Mouse (Mus musculus) thymus, adult 2 months (tissue): ENCODE data around the gene Nfya. TPM values are rescaled to one million over a fixed set of nuclear protein-coding genes. Genes with fewer than 3 reads are reported as not detected.
A peak's percentile ranks its signal among the peaks of the same experiment; 100 is the strongest.

Experiments
- DNase-seq: peaks from one replicate; pipeline ENCODE4 v3.0.0; 2021
- H3K27ac ChIP-seq: fragments of 200-500 bp; 2 replicates; pipeline ENCODE4 v1.5.1; 2012; ENCODE audit warnings: low read length, control low read depth; ENCODE audit not compliant: control insufficient read depth, insufficient read depth
- H3K27me3 ChIP-seq: fragments of 200-500 bp; 2 replicates; pipeline ENCODE4 v1.6.1; 2012; ENCODE audit warnings: mild to moderate bottlenecking, low read length, moderate library complexity, mixed read lengths; ENCODE audit not compliant: control insufficient read depth, insufficient read depth
- H3K36me3 ChIP-seq: fragments of 200-500 bp; 2 replicates; pipeline ENCODE4 v1.6.1; 2012; ENCODE audit warnings: mild to moderate bottlenecking, low read length, moderate library complexity; ENCODE audit not compliant: control insufficient read depth, insufficient read depth
- H3K4me1 ChIP-seq: fragments of 200-500 bp; replicated peaks from 2 replicates; pipeline ENCODE4 v1.6.1; 2012; ENCODE audit warnings: low read length; ENCODE audit not compliant: control insufficient read depth, insufficient read depth
- H3K4me3 ChIP-seq: fragments of 200-500 bp; 2 replicates; pipeline ENCODE4 v1.5.1; 2012; ENCODE audit warnings: mild to moderate bottlenecking, low read length, control low read depth, moderate library complexity; ENCODE audit not compliant: control insufficient read depth, insufficient read depth
- CTCF ChIP-seq: fragments of 200-500 bp; IDR thresholded peaks from 2 replicates; pipeline ENCODE4 v1.5.1; 2012; ENCODE audit warnings: mild to moderate bottlenecking, control low read depth, low read length, moderate library complexity, borderline replicate concordance; ENCODE audit not compliant: control insufficient read depth, poor library complexity, insufficient read depth; ENCODE audit errors: extremely low read depth
- POLR2A ChIP-seq: fragments of 200-500 bp; IDR thresholded peaks from 2 replicates; pipeline ENCODE4 v1.6.1; 2012; ENCODE audit warnings: mild to moderate bottlenecking, low read length, control low read depth, moderate library complexity; ENCODE audit not compliant: control insufficient read depth, poor library complexity, insufficient read depth; ENCODE audit errors: extremely low read depth
- WGBS: fragments of 180-500 bp; shearing (Covaris S2); methylation state at CpG from one replicate; pipeline ENCODE4 v1.1.7; 2018; 5-methylcytosine and 5-hydroxymethylcytosine counted together
- polyA plus RNA-seq: library from polyadenylated mRNA; depleted of rRNA; stranded (reverse); fragments of >200 nt; gene quantifications from 2 replicates; pipeline ENCODE4 v1.2.3, GENCODE M21; 2012

The Nfya gene
- polyA plus RNA-seq, 1 experiment, result 210 TPM

GRCm38 (mm10) chr17:48419571-48419970 lies 9.9 kb upstream of the Nfya start:
- H3K27me3 ChIP-seq, result no peaks in the 10 kb centered on the region
- no peak overlapping the region for H3K27ac ChIP-seq
- no peak for TF ChIP-seq CTCF
- H3K4me1 ChIP-seq, result no peaks in the 10 kb centered on the region; the same call in 1 of the 2 replicates
- H3K36me3 ChIP-seq, result peaks cover 15% of the 10 kb centered on the region; the same call in 1 of the 2 replicates
- no peak for DNase-seq
- WGBS, result 16% methylated on average over 2 of the region's 2 CpGs
- no peak overlapping the region for H3K4me3 ChIP-seq

DNA sequence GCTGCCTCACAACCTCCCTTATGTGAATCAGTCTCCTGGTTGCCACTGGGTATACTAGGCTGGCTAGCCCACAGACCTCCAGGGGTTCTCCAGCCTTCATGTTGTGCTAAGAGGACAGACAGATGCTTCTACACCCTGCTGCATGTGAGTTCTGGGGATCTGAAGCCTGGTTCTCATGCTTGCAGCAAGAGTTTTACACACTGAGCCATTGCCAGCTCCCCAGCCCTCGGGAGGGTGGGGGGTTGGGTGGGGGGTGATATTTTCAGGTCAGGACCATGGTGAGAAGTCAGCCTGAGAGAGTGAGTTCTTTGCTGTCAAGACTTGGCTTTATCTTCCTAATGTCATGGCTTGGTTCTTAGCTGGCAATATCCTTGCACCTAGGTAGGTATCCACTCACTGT lies 9.1 kb upstream of the Nfya start:
- H3K36me3 ChIP-seq, result peaks cover 18% of the 10 kb centered on the region; the same call in 1 of the 2 replicates
- H3K27me3 ChIP-seq, result no peaks in the 10 kb centered on the region
- DNase-seq, result no peak
- no peaks in the 10 kb centered on the region; the same call in 1 of the 2 replicates for H3K4me1 ChIP-seq
- H3K27ac ChIP-seq, result no peak overlapping the region
- 43% methylated on average over 1 of the region's 1 CpGs for WGBS
- H3K4me3 ChIP-seq, result no peak overlapping the region
- TF ChIP-seq POLR2A (no peak), CTCF (no peak)

GRCm38 (mm10) chr17:48418174-48418573 lies 8.5 kb upstream of the Nfya start:
- Histone ChIP-seq H3K4me3 (no peak overlapping the region), H3K27me3 (no peaks in the 10 kb centered on the region), H3K4me1 (no peaks in the 10 kb centered on the region; the same call in 1 of the 2 replicates), H3K36me3 (peaks cover 18% of the 10 kb centered on the region; the same call in 1 of the 2 replicates), H3K27ac (no peak overlapping the region)
- no peak for DNase-seq
- WGBS, result 58% methylated on average over 7 of the region's 7 CpGs
- no peak for TF ChIP-seq POLR2A
- no peak for TF ChIP-seq CTCF

GRCm38 (mm10) chr17:48417521-48417920 lies 7.8 kb upstream of the Nfya start:
- Histone ChIP-seq H3K4me3 (no peak overlapping the region), H3K36me3 (peaks cover 18% of the 10 kb centered on the region; the same call in 1 of the 2 replicates), H3K27me3 (no peaks in the 10 kb centered on the region), H3K27ac (no peak overlapping the region), H3K4me1 (no peaks in the 10 kb centered on the region; the same call in 1 of the 2 replicates)
- DNase-seq, result no peak
- TF ChIP-seq CTCF, result no peak
- no peak for TF ChIP-seq POLR2A
- WGBS, result 94% methylated on average over 6 of the region's 6 CpGs

DNA sequence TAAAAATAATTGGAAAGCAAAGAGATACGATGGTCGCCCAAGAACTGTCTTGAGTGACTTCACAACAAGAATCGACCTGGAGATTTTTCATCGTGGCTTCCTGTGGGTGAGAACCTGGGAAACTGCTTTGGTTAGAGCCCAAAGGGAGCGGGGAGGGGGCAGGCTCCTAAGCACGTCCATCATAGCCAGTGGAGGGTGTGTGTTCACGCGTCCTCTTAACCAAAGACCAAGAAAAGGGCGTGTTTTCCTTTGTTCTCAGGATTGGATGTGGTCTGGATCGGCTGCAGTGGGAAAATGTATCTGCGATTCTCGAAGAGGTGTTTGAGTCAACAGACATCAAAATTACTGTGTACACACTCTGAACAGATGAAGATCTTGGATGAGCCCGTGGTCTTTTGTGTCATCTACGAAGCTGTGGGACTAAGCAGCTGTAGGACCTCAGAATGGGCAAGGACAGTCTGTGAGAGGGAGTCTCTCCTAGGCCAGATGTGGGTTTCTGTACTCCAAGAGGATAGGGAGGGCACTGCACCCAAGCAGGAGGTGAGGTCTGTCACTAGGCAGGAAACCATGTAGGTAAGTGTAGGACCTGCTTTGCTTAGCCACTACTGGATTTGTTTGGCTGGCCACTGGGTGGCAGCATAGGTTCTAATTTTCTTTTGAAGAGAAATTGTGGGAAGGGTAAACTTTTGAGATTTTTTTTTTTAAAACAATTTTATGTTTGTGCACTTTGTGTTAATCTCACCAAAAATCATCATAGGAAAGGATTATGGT lies 6.9 kb upstream of the Nfya start:
- TF ChIP-seq POLR2A (no peak), CTCF (no peak)
- Histone ChIP-seq H3K36me3 (peaks cover 18% of the 10 kb centered on the region; the same call in 1 of the 2 replicates), H3K27me3 (no peaks in the 10 kb centered on the region), H3K27ac (no peak overlapping the region), H3K4me1 (no peaks in the 10 kb centered on the region; the same call in 1 of the 2 replicates), H3K4me3 (no peak overlapping the region)
- peak; percentile 81 for DNase-seq
- WGBS, result 91% methylated on average over 14 of the region's 14 CpGs

DNA sequence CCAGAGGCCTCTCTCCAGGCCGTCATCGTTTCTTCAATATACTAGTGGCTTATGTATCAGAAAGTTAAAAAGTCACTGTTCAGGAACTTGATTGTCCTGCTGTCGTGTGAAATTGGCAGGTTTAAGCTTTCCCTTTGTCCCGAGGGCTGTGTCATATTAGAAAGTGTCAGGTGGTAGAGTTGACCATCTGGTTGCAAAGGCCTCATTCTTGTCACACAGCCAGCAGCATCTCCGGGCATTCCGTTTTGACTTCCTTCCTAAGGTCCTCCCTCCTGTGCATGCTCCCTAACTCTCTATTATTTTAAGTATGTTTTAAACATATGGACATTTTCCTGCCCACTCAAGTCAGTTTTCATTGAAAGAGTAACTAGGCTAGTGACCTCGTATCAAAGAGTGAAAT lies 6.3 kb upstream of the Nfya start:
- DNase-seq, result no peak
- H3K27me3 ChIP-seq, result no peaks in the 10 kb centered on the region
- peaks cover 3% of the 10 kb centered on the region for H3K4me1 ChIP-seq
- H3K36me3 ChIP-seq, result peaks cover 18% of the 10 kb centered on the region; the same call in 1 of the 2 replicates
- H3K4me3 ChIP-seq, result no peak overlapping the region
- 92% methylated on average over 7 of the region's 7 CpGs for WGBS
- TF ChIP-seq CTCF, result no peak
- no peak for TF ChIP-seq POLR2A
- no peak overlapping the region for H3K27ac ChIP-seq
